Mouse (Mus musculus): ENCODE measurements around the gene Atp9a. TPM values are rescaled to one million over a fixed set of nuclear protein-coding genes. Genes with fewer than 3 reads are reported as not detected.

Gene Atp9a
- total and polyA plus RNA-seq, 3 experiments, result not detected

DNA sequence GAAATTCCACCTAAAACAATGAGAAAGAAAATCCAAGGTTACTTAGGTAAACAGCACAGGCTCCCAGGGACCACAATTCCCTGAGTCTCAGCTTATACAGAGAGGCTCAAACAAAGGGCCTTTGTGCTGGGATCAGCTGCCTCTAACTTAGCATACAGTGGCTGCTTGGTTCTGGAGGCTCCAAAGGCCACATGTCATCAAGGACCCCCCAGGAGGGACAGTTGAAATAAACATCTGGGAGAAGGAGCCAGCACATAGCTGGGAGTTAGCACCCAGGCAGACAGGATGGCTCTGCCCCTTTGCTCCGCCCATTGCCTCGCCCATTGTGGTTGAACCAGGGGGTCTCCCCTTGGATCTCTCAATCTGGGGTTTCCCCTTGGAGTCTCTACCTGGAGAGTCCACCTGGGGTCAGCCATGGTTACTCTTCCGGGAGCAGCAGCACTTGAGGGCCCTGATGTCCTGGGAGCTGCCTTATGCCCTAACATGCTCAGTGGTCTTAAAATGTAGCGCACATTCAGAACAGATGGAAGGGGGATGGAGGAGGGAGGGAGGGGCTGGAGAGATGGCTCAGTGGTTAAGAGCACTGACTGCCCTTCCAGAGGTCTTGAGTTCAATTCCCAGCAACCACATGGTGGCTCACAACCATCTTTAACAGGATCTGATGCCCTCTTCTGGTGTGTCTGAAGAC is 49.0 kb upstream of the Atp9a start:
- Histone ChIP-seq H3K27me3 (ENCODE audit: control insufficient read depth in 1 of 2, insufficient read depth in 2 of 2, low read length in 2 of 2) (no peaks in the 10 kb centered on the region), H3K27ac (ENCODE audit: control insufficient read depth, low read depth, low read length) (no peak overlapping the region), H3K79me2 (ENCODE audit: control insufficient read depth, insufficient read depth, low read length, poor library complexity) (no peaks in the 10 kb centered on the region), H3K4me1 (ENCODE audit: control insufficient read depth in 1 of 2, insufficient read depth in 2 of 2, low read length in 2 of 2) (no peaks in the 10 kb centered on the region), H3K9ac (ENCODE audit: control insufficient read depth, low read depth, low read length, poor library complexity, severe bottlenecking) (no peak overlapping the region), H3K4me3 (ENCODE audit: control insufficient read depth in 1 of 2, insufficient read depth in 1 of 2, low read depth in 2 of 2, low read length in 2 of 2) (no peak overlapping the region), H3K9me3 (replicated peaks; ENCODE audit: insufficient read depth, low read length) (no peaks in the 10 kb centered on the region), H3K36me3 (ENCODE audit: control insufficient read depth in 1 of 2, insufficient read depth in 2 of 2, low read length in 2 of 2) (no peaks in the 10 kb centered on the region)
- no peak for DNase-seq (ENCODE audit: low read depth, low spot score)
- TF ChIP-seq ZNF384 (IDR thresholded peaks at IDR 0.05; ENCODE audit: low read depth, low read length) (no peak), SIN3A (IDR thresholded peaks at IDR 0.05; ENCODE audit: low read length) (no peak), ETS1 (IDR thresholded peaks at IDR 0.05; ENCODE audit: low read depth, low read length) (no peak), USF1 (IDR thresholded peaks at IDR 0.05; ENCODE audit: low read depth, low read length) (no peak), NRF1 (IDR thresholded peaks at IDR 0.05; ENCODE audit: insufficient read depth, low read depth, low read length, poor library complexity, severe bottlenecking) (no peak), MYC (IDR thresholded peaks at IDR 0.05; ENCODE audit: low read depth, low read length) (no peak)

GRCm38 (mm10) chr2:168786174-168786573 is 44.0 kb upstream of the Atp9a start:
- TF ChIP-seq GATA1 (IDR thresholded peaks at IDR 0.05; ENCODE audit: low read depth, low read length), result no peak
- no peak for TF ChIP-seq USF1 (IDR thresholded peaks at IDR 0.05; ENCODE audit: low read depth, low read length)
- no peak for TF ChIP-seq CTCF (IDR thresholded peaks at IDR 0.05 in 2 of 3, conservative IDR thresholded peaks at IDR 0.05 in 1 of 3; ENCODE audit: control insufficient read depth in 1 of 3, insufficient read depth in 1 of 3, low read depth in 2 of 3, low read length in 3 of 3, poor library complexity in 1 of 3, severe bottlenecking in 1 of 3)
- TF ChIP-seq ELF1 (IDR thresholded peaks at IDR 0.05; ENCODE audit: low read depth, low read length), result no peak
- TF ChIP-seq MAX (IDR thresholded peaks at IDR 0.05; ENCODE audit: low read length), result no peak
- TF ChIP-seq TAL1 (IDR thresholded peaks at IDR 0.05; ENCODE audit: low read length), result no peak
- no peak for TF ChIP-seq CHD1 (IDR thresholded peaks at IDR 0.05; ENCODE audit: low read depth, low read length)
- no peaks in the 10 kb centered on the region for H3K36me3 ChIP-seq (ENCODE audit: control insufficient read depth in 1 of 2, insufficient read depth in 2 of 2, low read length in 2 of 2)
- no peak for DNase-seq (ENCODE audit: low read depth, low spot score)
- H3K27ac ChIP-seq (ENCODE audit: control insufficient read depth, low read depth, low read length), result no peak overlapping the region
- no peak overlapping the region for H3K9ac ChIP-seq (ENCODE audit: control insufficient read depth, low read depth, low read length, poor library complexity, severe bottlenecking)
- no peaks in the 10 kb centered on the region for H3K9me3 ChIP-seq (replicated peaks; ENCODE audit: insufficient read depth, low read length)
- H3K4me3 ChIP-seq (ENCODE audit: control insufficient read depth in 1 of 2, insufficient read depth in 1 of 2, low read depth in 2 of 2, low read length in 2 of 2), result no peak overlapping the region
- H3K4me1 ChIP-seq (ENCODE audit: control insufficient read depth in 1 of 2, insufficient read depth in 2 of 2, low read length in 2 of 2), result no peaks in the 10 kb centered on the region
- H3K27me3 ChIP-seq (ENCODE audit: control insufficient read depth in 1 of 2, insufficient read depth in 2 of 2, low read length in 2 of 2), result no peaks in the 10 kb centered on the region
- H3K79me2 ChIP-seq (ENCODE audit: control insufficient read depth, insufficient read depth, low read length, poor library complexity), result no peaks in the 10 kb centered on the region

DNA sequence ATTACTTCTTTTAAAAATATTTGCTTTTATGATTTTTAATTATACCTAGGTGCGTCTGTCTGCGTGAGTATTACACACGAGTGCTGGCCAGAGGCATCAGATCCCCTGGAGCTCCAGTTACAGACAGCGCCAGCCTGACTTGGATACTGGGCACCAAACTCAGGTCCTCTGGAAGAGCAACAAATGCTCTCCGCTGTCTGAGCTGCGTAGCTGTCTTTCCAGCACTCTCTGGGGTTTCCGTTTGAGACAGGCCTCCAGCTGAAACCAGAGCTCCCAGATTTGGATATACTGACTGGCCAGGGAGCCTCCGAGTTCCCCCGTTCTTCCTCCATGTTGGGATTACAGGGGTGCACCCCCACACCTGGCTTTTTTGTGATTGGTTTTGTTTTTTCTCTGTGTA is 38.4 kb upstream of the Atp9a start:
- H3K27me3 ChIP-seq (ENCODE audit: control insufficient read depth in 1 of 2, insufficient read depth in 2 of 2, low read length in 2 of 2), result no peaks in the 10 kb centered on the region
- H3K9ac ChIP-seq (ENCODE audit: control insufficient read depth, low read depth, low read length, poor library complexity, severe bottlenecking), result no peak overlapping the region
- no peaks in the 10 kb centered on the region for H3K36me3 ChIP-seq (ENCODE audit: control insufficient read depth in 1 of 2, insufficient read depth in 2 of 2, low read length in 2 of 2)
- H3K9me3 ChIP-seq (replicated peaks; ENCODE audit: insufficient read depth, low read length), result no peaks in the 10 kb centered on the region
- DNase-seq (ENCODE audit: low read depth, low spot score), result no peak
- H3K4me1 ChIP-seq (ENCODE audit: control insufficient read depth in 1 of 2, insufficient read depth in 2 of 2, low read length in 2 of 2), result no peaks in the 10 kb centered on the region
- no peak overlapping the region for H3K4me3 ChIP-seq (ENCODE audit: control insufficient read depth in 1 of 2, insufficient read depth in 1 of 2, low read depth in 2 of 2, low read length in 2 of 2)
- H3K79me2 ChIP-seq (ENCODE audit: control insufficient read depth, insufficient read depth, low read length, poor library complexity), result no peaks in the 10 kb centered on the region
- TF ChIP-seq SIN3A (IDR thresholded peaks at IDR 0.05; ENCODE audit: low read length) (no peak), BHLHE40 (IDR thresholded peaks at IDR 0.05; ENCODE audit: borderline replicate concordance, low read depth, low read length) (no peak), ZC3H11A (IDR thresholded peaks at IDR 0.05; ENCODE audit: low read depth, low read length) (no peak), GABPA (IDR thresholded peaks at IDR 0.05; ENCODE audit: low read depth, low read length) (no peak), EP300 (IDR thresholded peaks at IDR 0.05; ENCODE audit: low read depth in 1 of 2, low read length in 2 of 2) (no peak), RCOR1 (IDR thresholded peaks at IDR 0.05; ENCODE audit: low read depth, low read length) (no peak), HCFC1 (IDR thresholded peaks at IDR 0.05; ENCODE audit: low read depth, low read length) (no peak), ELF1 (IDR thresholded peaks at IDR 0.05; ENCODE audit: low read depth, low read length) (no peak), POLR2AphosphoS5 (IDR thresholded peaks at IDR 0.05; ENCODE audit: borderline replicate concordance, low read depth, low read length) (no peak), ZNF384 (IDR thresholded peaks at IDR 0.05; ENCODE audit: low read depth, low read length) (no peak), TCF12 (IDR thresholded peaks at IDR 0.05; ENCODE audit: low read depth, low read length) (no peak)
- no peak overlapping the region for H3K27ac ChIP-seq (ENCODE audit: control insufficient read depth, low read depth, low read length)

Data from MEL (cell line).